Mouse (Mus musculus): ENCODE measurements around the gene Gpatch2.

GRCm38 (mm10) chr1:187356904-187357303, 141.6 kb downstream of the Gpatch2 start:
- TF ChIP-seq CTCF (IDR thresholded peaks at IDR 0.05) = no peak
- TF ChIP-seq EP300 (IDR thresholded peaks at IDR 0.05) = no peak
